Mouse (Mus musculus) midbrain, embryonic 16.5 days (tissue): ENCODE data around the gene P2rx5. TPM values are rescaled to one million over a fixed set of nuclear protein-coding genes. Genes with fewer than 3 reads are reported as not detected.

Experiments used
- ATAC-seq: fragments of 200-750 bp; cut with Nextera tagmentation; 2 replicates; pipeline ENCODE4 v1.8.0; 2017; ENCODE audit warnings: moderate TSS enrichment
- H3K27ac ChIP-seq: fragments of 300-500 bp; sonication (generic); 2 replicates; pipeline ENCODE4 v1.5.1; 2014; ENCODE audit warnings: mild to moderate bottlenecking, low read length, mixed read lengths
- H3K27me3 ChIP-seq: fragments of 300-500 bp; sonication (generic); 2 replicates; pipeline ENCODE4 v1.6.1; 2014; ENCODE audit warnings: low read depth, low read length, mixed read lengths; ENCODE audit not compliant: control insufficient read depth, insufficient read depth
- H3K36me3 ChIP-seq: fragments of 300-500 bp; sonication (generic); 2 replicates; pipeline ENCODE4 v1.6.1; 2014; ENCODE audit warnings: mild to moderate bottlenecking, low read length, moderate library complexity, mixed read lengths; ENCODE audit not compliant: control insufficient read depth, insufficient read depth
- H3K4me1 ChIP-seq: fragments of 300-500 bp; sonication (generic); 2 replicates; pipeline ENCODE4 v1.6.1; 2014; ENCODE audit warnings: mild to moderate bottlenecking, low read length, mixed read lengths; ENCODE audit not compliant: control insufficient read depth, insufficient read depth
- H3K4me2 ChIP-seq: fragments of 300-500 bp; sonication (generic); 2 replicates; pipeline ENCODE4 v1.6.1; 2014; ENCODE audit warnings: mild to moderate bottlenecking, low read length, mixed read lengths
- H3K4me3 ChIP-seq: fragments of 300-500 bp; sonication (generic); 2 replicates; pipeline ENCODE4 v1.5.1; 2014; ENCODE audit warnings: low read depth, mild to moderate bottlenecking, low read length, moderate library complexity, mixed read lengths
- H3K9ac ChIP-seq: fragments of 300-500 bp; sonication (generic); 2 replicates; pipeline ENCODE4 v1.6.1; 2014; ENCODE audit warnings: low read depth, low read length, mixed read lengths
- H3K9me3 ChIP-seq: fragments of 300-500 bp; sonication (generic); replicated peaks from 2 replicates; pipeline ENCODE4 v1.6.1; 2014; ENCODE audit warnings: mild to moderate bottlenecking, low read length, mixed read lengths; ENCODE audit not compliant: control insufficient read depth, poor library complexity, severe bottlenecking
- WGBS: fragments of 180-500 bp; shearing (Covaris S2); extraction: QIAGEN DNeasy Blood & Tissue Kit; methylation state at CpG from one replicate; pipeline ENCODE4 v1.1.7; 2014; 5-methylcytosine and 5-hydroxymethylcytosine counted together
- polyA plus RNA-seq: library from polyadenylated mRNA; unstranded; fragments of >200 nt; fragmentation: Nextera tagmentation; extraction: Ambion mirVana; gene quantifications from 2 replicates; pipeline ENCODE4 v1.2.1, GENCODE M21; 2015

P2rx5 gene
- polyA plus RNA-seq = 0.29 and 0.42 TPM in 2 replicates

DNA sequence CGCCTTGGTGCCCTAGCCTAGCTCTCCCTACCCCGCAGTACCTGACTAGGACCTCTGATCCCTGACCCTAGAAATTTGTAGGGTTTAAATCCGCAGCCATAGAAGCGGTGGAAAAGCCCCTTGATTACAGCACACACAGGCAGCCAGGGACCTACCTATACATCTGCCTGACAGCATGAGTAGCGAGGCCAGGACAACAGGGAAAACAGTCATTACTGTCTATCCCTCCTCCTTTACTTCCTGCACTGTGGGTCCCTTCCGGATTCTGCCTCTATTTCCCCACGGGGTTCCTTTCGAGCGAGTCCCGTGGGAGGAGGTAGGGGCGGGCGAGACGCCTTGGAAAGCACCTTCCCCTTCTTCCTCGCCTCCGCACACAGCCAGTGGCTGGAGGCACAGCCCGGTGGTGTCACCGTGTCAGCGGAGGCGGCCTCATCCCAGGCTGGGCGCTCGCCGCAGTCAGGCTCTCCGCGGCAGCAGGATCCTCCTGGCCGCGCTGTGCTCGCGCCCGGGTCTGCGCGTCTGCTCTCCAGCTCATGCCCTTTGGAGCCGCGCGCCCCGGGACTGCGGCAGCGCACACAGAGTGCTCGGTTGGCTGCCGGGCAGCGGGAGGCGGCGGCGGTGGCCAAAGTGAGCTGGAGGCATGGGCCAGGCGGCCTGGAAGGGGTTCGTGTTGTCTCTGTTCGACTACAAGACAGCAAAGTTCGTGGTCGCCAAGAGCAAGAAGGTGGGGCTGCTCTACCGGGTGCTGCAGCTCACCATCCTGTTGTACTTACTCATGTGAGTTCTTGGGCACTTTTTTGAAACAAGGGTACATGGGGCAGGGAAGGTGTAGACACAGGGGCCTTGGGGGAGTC is at the start of gene P2rx5:
P2rx5 (plus strand) TSS at position 465 of the 854 bp plus-strand sequence.
- 0 out of 2 replicates have a peak, but pooled peaks cover 3% of the 10 kb centered on the region for H3K4me1 ChIP-seq
- peak within 1 kb of the TSS; percentile 80 for H3K4me2 ChIP-seq
- WGBS = 2% methylated on average over 48 of the region's 49 CpGs
- no peak within 1 kb of the TSS for H3K27ac ChIP-seq
- H3K36me3 ChIP-seq = no peaks in the 10 kb centered on the region
- H3K9me3 ChIP-seq = no peaks in the 10 kb centered on the region
- H3K9ac ChIP-seq = peak within 1 kb of the TSS; percentile 60
- H3K27me3 ChIP-seq = peaks cover 17% of the 10 kb centered on the region
- H3K4me3 ChIP-seq = peak within 1 kb of the TSS; percentile 41
- peak; percentile 67 for ATAC-seq

- no peaks in the 10 kb centered on the region for H3K27me3 ChIP-seq
- ATAC-seq = no peak
- no peaks in the 10 kb centered on the region for H3K9me3 ChIP-seq
- H3K4me2 ChIP-seq = no peak overlapping the region
- H3K4me3 ChIP-seq = no peak overlapping the region
- H3K4me1 ChIP-seq = no peaks in the 10 kb centered on the region
- no peak overlapping the region for H3K27ac ChIP-seq
- no peaks in the 10 kb centered on the region for H3K36me3 ChIP-seq
- no peak overlapping the region for H3K9ac ChIP-seq
- WGBS = 71% methylated on average over 6 of the region's 6 CpGs
Observed at GRCm38 (mm10) chr11:73111414-73111813, 48.8 kb upstream of the P2rx5 start.

- no peak overlapping the region for H3K4me3 ChIP-seq
- no peaks in the 10 kb centered on the region for H3K9me3 ChIP-seq
- no peaks in the 10 kb centered on the region for H3K27me3 ChIP-seq
- 85% methylated on average over 6 of the region's 6 CpGs for WGBS
- no peaks in the 10 kb centered on the region for H3K36me3 ChIP-seq
- H3K27ac ChIP-seq = no peak overlapping the region
- no peak overlapping the region for H3K4me2 ChIP-seq
- H3K9ac ChIP-seq = no peak overlapping the region
- ATAC-seq = no peak
- H3K4me1 ChIP-seq = no peaks in the 10 kb centered on the region
Observed at GRCm38 (mm10) chr11:73126495-73126894, 33.7 kb upstream of the P2rx5 start.

DNA sequence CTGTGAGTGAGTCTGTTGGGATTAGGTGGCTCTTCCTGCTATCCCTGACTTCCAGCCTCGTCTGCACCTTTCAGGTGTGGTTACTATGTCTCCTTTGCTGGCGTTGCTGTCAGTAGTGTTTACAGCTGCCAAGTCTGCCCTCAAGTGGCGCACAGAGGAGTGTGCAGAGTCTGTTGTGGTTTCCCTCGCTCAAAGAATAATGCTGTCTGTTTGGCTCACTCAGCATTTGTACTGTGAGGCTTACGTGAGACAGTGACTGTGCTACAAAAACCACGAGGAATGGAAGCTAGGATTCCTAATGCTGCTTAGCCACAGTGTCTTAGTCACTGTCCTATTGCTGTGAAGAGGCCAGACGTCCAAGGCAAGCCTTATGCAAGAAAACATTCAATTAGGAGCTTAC is 29.2 kb upstream of the P2rx5 start:
- Histone ChIP-seq H3K27ac (no peak overlapping the region), H3K36me3 (no peaks in the 10 kb centered on the region), H3K4me2 (no peak overlapping the region), H3K9ac (no peak overlapping the region), H3K4me1 (no peaks in the 10 kb centered on the region), H3K4me3 (no peak overlapping the region), H3K9me3 (no peaks in the 10 kb centered on the region), H3K27me3 (no peaks in the 10 kb centered on the region)
- ATAC-seq = no peak
- WGBS = 84% methylated on average over 7 of the region's 7 CpGs

GRCm38 (mm10) chr11:73132999-73133398 is 27.2 kb upstream of the P2rx5 start:
- H3K9me3 ChIP-seq = no peaks in the 10 kb centered on the region
- H3K4me2 ChIP-seq = no peak overlapping the region
- no peaks in the 10 kb centered on the region for H3K36me3 ChIP-seq
- no peak overlapping the region for H3K4me3 ChIP-seq
- H3K27ac ChIP-seq = no peak overlapping the region
- no peaks in the 10 kb centered on the region for H3K27me3 ChIP-seq
- peaks cover 4% of the 10 kb centered on the region; the same call in 1 of the 2 replicates for H3K4me1 ChIP-seq
- ATAC-seq = no peak
- WGBS = 96% methylated on average over 6 of the region's 6 CpGs
- H3K9ac ChIP-seq = no peak overlapping the region

- no peak for ATAC-seq
- H3K4me2 ChIP-seq = no peak overlapping the region
- H3K9ac ChIP-seq = no peak overlapping the region
- no peaks in the 10 kb centered on the region for H3K9me3 ChIP-seq
- H3K27ac ChIP-seq = no peak overlapping the region
- 97% methylated on average over 5 of the region's 5 CpGs for WGBS
- H3K27me3 ChIP-seq = no peaks in the 10 kb centered on the region
- peaks cover 8% of the 10 kb centered on the region; the same call in 1 of the 2 replicates for H3K4me1 ChIP-seq
- H3K4me3 ChIP-seq = no peak overlapping the region
- H3K36me3 ChIP-seq = no peaks in the 10 kb centered on the region
Observed at GRCm38 (mm10) chr11:73134222-73134621, 26.0 kb upstream of the P2rx5 start.

DNA sequence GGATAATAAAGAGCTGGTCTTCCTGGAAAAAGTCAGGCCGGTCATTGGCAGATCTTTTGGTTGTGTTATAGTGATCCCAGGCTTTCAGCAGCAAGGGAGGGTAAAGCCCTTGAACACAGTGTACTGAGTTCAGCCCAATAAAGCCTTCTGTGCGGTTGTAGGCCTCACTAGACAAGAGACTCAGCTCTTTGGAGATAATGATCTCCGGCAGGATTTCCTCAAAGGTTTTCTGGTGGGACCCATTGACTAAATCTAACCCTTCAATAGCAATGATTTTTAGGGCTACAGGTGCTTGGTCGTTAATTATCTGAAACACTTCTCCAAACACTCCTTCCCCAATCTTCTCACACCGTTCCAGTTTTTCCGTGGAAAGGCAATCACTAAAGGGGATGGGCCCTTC is 23.6 kb upstream of the P2rx5 start:
- H3K27me3 ChIP-seq = no peaks in the 10 kb centered on the region

GRCm38 (mm10) chr11:73137116-73137515 is 23.1 kb upstream of the P2rx5 start:
- peaks cover 8% of the 10 kb centered on the region; the same call in 1 of the 2 replicates for H3K4me1 ChIP-seq
- H3K27me3 ChIP-seq = no peaks in the 10 kb centered on the region
- H3K36me3 ChIP-seq = no peaks in the 10 kb centered on the region
- H3K4me3 ChIP-seq = peak overlapping the region; percentile 58
- no peak overlapping the region for H3K27ac ChIP-seq
- 44% methylated on average over 11 of the region's 11 CpGs for WGBS
- peak overlapping the region; percentile 91 for H3K4me2 ChIP-seq
- H3K9me3 ChIP-seq = no peaks in the 10 kb centered on the region
- no peak for ATAC-seq
- H3K9ac ChIP-seq = no peak overlapping the region; the same call in 1 of the 2 replicates

More for the DNA sequence above, 23.6 kb upstream of the P2rx5 start:
- WGBS = 90% methylated on average over 6 of the region's 6 CpGs
- no peak for ATAC-seq
- no peak overlapping the region for H3K9ac ChIP-seq
- no peaks in the 10 kb centered on the region for H3K36me3 ChIP-seq
- H3K9me3 ChIP-seq = no peaks in the 10 kb centered on the region
- H3K4me3 ChIP-seq = no peak overlapping the region
- peaks cover 8% of the 10 kb centered on the region; the same call in 1 of the 2 replicates for H3K4me1 ChIP-seq
- H3K27ac ChIP-seq = no peak overlapping the region
- H3K4me2 ChIP-seq = no peak overlapping the region
